Mouse (Mus musculus): ENCODE data around the gene Lrrc32.
A peak's percentile ranks its signal among the peaks of the same experiment; 100 is the strongest.

DNA sequence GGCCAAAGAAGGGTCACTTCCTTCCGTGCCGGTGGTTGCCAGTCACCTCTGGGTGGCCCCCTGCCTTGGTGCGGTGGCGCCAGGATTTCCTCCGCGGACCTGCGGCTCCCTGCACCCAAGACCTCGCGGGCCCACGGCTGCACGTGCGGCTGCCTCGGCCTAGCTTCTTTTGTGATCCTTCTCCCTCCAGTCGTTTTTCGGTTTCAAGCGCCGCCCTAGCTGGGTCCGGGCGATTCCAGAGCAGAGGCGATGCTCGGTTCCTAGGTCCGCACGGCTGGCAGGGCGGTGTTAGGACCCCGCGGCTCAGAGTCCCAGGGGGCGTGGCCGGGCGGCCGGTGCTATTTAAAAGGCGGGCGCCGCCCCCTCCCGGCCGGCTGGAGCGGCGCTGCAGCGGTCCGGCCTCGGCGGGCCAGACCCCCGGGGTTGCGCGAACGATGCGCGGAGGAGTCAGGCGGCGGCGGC, 571 bp downstream of the Lrrc32 start:
- peak; percentile 42 for TF ChIP-seq CTCF (IDR thresholded peaks at IDR 0.05)
- no peak for TF ChIP-seq EP300 (IDR thresholded peaks at IDR 0.05)
